Mouse (Mus musculus): ENCODE measurements around the gene Hoxd9. TPM values are rescaled to one million over a fixed set of nuclear protein-coding genes. Genes with fewer than 3 reads are reported as not detected.

Hoxd9 gene
- total RNA-seq, 1 experiment from 2014 or later = not detected

DNA sequence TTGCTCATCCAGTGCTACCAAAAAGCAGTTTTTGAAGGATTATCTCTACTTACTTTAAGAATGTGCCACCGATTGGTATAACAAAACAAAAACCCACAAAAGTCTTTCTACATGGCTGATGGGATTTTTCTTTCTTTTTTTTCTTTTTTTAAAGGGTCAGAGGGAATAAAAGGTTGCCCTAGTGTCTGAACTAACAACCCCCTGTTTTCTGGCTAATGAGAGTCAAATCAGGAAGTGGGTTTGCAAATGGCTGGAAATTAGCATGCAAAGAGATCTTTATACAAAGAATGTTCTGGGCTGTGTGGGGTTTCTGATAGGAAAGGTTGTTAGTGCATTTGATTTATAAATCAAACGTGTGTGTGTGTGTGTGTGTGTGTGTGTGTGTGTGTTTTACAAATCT lies 22.9 kb downstream of the Hoxd9 start:
- no peak for ATAC-seq (replicated peaks in 1 of 2; ENCODE audit: insufficient read depth in 1 of 2, low FRiP score in 2 of 2, low TSS enrichment in 1 of 2, low read depth in 1 of 2, poor library complexity in 2 of 2, severe bottlenecking in 2 of 2)

DNA sequence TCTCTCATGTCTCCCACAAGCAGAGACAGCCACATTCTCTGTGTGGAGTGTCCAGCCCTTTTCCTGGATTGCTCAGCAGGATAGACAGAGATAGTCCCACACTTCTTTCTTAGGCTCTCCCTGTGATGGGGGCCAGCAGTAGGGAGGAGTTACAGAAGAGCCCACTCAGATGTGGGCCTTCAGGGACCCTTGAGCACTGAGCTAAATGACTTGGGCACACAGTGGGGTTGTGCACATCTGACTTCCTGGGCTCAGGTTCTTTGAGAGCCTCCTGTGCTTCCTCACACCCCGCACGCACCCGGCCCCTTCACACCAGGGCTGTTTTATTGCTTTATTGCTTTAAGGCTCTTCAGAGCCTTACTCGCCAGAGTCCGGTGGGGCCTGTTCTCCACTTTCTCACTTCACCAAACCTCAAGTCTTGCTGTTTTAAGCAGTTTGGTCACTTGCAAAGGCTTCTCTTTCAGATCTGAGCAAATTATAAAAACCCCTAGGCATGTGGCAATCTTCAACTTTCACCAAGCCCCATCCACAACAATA lies 23.5 kb downstream of the Hoxd9 start:
- ATAC-seq (replicated peaks in 1 of 2; ENCODE audit: insufficient read depth in 1 of 2, low FRiP score in 2 of 2, low TSS enrichment in 1 of 2, low read depth in 1 of 2, poor library complexity in 2 of 2, severe bottlenecking in 2 of 2) = no peak

DNA sequence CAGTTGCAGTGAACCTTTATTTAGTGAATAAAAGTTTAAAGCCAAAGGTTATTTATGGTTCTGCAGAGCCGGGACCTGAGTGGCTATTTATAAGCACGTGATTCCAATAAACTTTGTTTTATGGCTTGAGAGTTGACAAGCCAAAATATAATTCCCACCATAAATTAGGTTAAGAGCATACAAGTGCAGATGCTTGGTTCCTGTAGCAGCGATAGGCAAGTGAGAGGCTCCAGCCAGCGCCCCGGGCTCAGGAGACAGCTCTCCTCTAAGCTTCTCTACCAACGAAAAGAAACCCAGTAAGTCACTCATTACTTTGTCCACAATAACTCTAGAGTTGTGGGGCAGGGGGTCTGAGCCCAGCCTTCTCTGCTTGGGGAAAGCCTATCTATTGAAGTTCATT lies 24.4 kb downstream of the Hoxd9 start:
- ATAC-seq (replicated peaks in 1 of 2; ENCODE audit: insufficient read depth in 1 of 2, low FRiP score in 2 of 2, low TSS enrichment in 1 of 2, low read depth in 1 of 2, poor library complexity in 2 of 2, severe bottlenecking in 2 of 2) = no peak

DNA sequence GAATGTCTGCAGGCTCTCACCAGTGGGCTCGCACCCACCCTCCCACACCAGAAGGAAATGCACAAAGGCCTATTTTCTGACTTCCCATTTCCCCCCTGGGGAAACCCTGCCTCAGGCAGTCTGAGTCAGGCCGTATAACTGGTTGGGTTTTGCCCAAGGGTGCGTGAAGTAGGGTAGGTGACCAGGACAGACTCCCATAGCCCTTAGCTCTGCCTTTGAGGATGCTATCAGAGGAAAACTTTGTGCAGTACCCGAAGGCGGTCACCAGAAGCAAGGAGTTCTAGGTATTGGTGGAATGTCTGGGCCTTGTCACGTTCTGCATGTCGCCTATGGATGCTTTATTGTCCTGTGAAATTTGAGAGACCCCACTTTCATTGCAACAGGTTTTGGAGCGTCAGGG lies 25.4 kb downstream of the Hoxd9 start:
- ATAC-seq (replicated peaks in 1 of 2; ENCODE audit: insufficient read depth in 1 of 2, low FRiP score in 2 of 2, low TSS enrichment in 1 of 2, low read depth in 1 of 2, poor library complexity in 2 of 2, severe bottlenecking in 2 of 2) = no peak

DNA sequence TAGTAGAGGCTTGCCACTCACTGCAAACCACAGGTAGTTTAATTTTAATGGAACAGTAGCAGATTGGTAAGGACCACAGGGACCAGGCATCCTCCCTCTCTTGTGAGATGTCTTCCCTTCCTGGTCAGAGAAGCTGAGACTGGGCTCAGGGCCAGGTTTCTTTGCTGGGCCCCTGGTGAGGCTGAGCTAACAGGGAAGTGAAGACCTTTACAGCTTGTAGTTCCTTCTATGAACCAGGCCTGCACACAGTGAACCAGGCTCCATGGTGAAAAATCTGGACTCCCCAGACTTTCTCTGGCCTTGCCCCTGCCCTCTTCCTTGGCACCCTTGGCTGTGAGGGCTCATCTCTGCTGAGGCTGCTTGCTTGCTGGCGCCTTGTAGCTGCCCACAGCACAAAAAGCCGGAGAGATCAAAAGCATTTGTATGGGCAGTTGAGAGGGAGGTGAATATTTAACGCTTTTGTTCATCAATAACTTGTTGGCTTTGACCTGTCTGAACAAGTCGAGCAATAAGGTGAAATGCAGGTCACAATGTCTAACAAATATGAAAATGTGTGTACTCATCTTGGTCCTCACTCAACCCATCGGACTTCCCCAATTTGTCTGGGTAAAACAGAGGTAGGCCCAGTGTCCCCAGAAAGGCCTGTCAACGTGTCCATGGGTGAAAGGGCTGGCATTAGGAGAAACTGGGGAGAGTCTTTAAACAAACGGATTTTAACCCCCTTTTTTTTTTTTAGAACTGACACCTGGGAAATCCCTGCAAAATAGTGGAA lies 26.9 kb downstream of the Hoxd9 start:
- ATAC-seq (replicated peaks in 1 of 2; ENCODE audit: insufficient read depth in 1 of 2, low FRiP score in 2 of 2, low TSS enrichment in 1 of 2, low read depth in 1 of 2, poor library complexity in 2 of 2, severe bottlenecking in 2 of 2) = no peak; a peak in 1 of 4 replicates

DNA sequence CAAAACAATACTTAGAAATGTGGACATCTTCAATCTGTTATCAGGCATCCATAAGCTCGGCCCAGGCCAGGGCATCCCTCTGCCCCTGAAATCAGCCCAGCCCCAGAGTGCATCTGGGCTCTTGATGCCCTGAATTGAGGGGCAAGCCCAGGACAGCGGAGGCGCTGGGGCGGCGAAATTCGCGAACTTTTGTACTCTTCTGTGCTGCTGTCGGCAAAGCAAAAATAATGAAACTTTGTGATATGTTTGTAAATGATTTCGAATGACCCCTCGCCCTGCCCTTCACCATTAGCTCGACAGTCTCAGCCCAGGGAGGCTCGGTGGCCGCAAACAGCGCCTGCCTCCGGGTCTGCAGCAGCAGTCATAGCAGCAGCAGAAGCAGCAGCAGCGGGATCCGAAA lies 27.6 kb downstream of the Hoxd9 start:
- no peak for ATAC-seq (replicated peaks in 1 of 2; ENCODE audit: insufficient read depth in 1 of 2, low FRiP score in 2 of 2, low TSS enrichment in 1 of 2, low read depth in 1 of 2, poor library complexity in 2 of 2, severe bottlenecking in 2 of 2)

DNA sequence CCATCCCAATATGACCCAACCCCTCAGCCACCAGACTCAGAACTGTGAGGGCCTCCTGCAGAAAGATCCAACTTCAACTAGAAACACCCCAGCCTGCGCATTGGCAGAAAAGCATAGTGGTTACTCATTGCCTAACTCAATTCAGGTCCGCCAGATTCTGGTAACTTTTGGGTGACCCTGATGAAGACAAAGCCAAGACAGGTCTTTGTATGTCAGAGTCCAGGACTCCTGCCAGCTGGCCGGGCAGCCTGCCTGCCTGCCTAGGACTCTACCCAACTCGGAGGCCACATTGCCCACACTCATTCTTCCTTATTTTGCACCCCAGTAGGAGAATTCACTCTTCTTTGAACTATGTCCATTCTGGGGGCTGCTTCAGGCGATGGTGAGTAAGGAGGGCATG lies 29.0 kb downstream of the Hoxd9 start, which contains the start of gene Gm28230:
Gm28230 (plus strand) TSS at position 178 of the 400 bp plus-strand sequence.
- no peak for ATAC-seq (replicated peaks in 1 of 2; ENCODE audit: insufficient read depth in 1 of 2, low FRiP score in 2 of 2, low TSS enrichment in 1 of 2, low read depth in 1 of 2, poor library complexity in 2 of 2, severe bottlenecking in 2 of 2)

DNA sequence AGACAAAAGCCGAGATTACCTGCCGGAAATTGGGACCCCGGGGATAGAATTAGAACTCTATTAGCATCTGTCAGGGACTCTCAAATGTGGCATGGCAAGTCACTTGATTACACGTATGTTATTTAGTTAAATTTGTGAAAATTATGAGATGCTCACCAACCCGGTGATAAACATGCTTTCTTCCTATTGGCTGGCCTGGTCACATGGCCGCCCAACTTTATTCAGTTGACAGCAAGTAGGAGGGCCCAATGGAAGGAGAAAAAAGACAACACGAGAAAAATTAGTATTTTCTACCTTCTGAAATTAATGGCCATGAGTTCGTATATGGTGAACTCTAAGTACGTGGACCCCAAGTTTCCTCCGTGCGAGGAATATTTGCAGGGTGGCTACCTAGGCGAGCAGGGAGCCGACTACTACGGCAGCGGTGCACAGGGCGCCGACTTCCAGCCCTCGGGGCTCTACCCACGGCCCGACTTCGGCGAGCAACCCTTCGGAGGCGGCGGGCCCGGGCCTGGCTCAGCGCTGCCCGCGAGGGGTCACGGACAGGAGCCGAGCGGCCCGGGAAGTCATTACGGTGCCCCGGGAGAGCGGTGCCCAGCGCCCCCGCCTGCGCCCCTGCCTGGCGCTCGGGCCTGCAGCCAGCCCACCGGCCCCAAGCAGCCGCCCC lies 29.6 kb downstream of the Hoxd9 start:
- ATAC-seq (replicated peaks in 1 of 2; ENCODE audit: insufficient read depth in 1 of 2, low FRiP score in 2 of 2, low TSS enrichment in 1 of 2, low read depth in 1 of 2, poor library complexity in 2 of 2, severe bottlenecking in 2 of 2) = no peak

DNA sequence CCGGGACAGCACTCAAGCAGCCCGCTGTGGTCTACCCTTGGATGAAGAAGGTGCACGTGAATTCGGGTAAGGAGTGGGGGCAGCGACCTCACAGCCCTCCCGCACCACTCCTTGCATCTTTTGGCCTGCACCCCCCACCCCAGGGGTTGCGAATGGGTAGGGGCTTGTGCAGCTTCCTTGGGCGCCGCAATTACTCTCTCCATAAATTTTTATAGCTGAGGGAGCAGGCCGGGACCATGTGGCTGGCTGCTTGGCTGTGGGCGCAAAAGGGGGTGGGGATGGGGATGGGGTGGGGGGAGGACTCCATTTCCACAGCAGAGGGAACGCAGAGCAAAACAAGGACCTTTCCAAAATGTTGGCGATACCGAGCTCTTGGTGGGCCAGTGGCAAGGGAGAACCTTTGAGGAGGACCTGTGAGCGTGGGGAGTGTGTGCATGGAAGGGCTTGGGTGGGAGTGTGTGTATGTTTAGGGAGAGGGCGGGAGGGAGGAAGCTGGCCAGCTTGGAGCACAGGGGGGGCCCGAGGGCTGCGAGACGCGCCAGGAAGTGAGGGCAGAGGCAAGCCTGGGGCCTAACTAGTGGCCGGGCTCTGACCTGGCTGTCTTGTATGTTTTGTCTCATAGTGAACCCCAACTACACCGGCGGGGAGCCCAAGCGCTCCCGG lies 30.2 kb downstream of the Hoxd9 start:
- ATAC-seq (replicated peaks in 1 of 2; ENCODE audit: insufficient read depth in 1 of 2, low FRiP score in 2 of 2, low TSS enrichment in 1 of 2, low read depth in 1 of 2, poor library complexity in 2 of 2, severe bottlenecking in 2 of 2) = no peak

DNA sequence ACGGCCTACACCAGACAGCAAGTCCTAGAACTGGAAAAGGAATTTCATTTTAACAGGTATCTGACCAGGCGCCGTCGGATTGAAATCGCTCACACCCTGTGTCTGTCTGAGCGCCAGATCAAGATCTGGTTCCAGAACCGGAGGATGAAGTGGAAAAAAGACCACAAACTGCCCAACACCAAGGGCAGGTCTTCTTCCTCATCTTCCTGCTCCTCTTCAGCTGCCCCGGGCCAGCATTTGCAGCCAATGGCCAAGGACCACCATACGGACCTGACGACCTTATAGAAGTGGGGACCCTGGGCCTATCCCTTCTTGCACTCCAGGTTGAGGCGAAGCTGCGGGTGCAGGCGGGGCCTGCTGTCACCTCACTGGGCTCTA lies 30.8 kb downstream of the Hoxd9 start:
- ATAC-seq (replicated peaks in 1 of 2; ENCODE audit: insufficient read depth in 1 of 2, low FRiP score in 2 of 2, low TSS enrichment in 1 of 2, low read depth in 1 of 2, poor library complexity in 2 of 2, severe bottlenecking in 2 of 2) = no peak

DNA sequence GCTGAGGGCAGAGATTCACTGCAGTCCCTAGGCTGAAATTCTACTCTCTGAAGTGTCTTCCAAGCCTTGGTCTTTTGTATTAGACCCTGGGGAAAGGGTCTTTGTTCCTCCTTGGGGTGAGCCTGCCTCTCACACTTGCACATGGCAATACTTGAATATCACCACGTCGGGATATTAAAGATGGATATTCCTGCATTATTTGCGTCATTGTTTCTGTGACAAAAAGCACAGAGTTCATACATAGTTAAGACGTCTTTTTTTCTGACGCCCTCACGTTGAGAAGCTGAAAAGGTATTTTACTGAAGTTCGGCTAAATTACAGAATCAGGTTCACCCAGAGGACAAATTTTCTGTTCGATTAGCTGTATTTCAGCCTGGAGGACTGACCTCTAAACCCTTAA lies 32.8 kb downstream of the Hoxd9 start:
- ATAC-seq (replicated peaks in 1 of 2; ENCODE audit: insufficient read depth in 1 of 2, low FRiP score in 2 of 2, low TSS enrichment in 1 of 2, low read depth in 1 of 2, poor library complexity in 2 of 2, severe bottlenecking in 2 of 2) = no peak

DNA sequence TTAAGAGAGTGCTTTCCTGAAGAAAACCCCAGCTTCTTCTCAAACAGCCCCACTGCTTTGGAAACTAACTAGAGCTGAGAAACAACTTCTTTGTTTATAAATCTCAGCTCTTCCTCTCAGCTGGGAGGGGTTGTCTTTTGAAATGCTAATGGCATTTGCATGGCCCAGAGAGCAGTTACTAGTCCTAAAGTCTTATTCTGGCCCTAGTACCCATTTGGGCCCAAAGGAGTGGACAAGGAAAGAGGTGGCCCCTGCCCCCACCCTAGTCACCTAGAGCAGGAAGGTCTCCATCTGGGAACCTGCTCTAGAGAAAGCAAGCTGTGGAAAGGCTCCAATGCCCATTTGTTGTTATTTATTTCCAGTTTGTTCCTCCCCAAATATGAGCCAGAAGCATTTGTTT lies 33.5 kb downstream of the Hoxd9 start:
- no peak for ATAC-seq (replicated peaks in 1 of 2; ENCODE audit: insufficient read depth in 1 of 2, low FRiP score in 2 of 2, low TSS enrichment in 1 of 2, low read depth in 1 of 2, poor library complexity in 2 of 2, severe bottlenecking in 2 of 2)

DNA sequence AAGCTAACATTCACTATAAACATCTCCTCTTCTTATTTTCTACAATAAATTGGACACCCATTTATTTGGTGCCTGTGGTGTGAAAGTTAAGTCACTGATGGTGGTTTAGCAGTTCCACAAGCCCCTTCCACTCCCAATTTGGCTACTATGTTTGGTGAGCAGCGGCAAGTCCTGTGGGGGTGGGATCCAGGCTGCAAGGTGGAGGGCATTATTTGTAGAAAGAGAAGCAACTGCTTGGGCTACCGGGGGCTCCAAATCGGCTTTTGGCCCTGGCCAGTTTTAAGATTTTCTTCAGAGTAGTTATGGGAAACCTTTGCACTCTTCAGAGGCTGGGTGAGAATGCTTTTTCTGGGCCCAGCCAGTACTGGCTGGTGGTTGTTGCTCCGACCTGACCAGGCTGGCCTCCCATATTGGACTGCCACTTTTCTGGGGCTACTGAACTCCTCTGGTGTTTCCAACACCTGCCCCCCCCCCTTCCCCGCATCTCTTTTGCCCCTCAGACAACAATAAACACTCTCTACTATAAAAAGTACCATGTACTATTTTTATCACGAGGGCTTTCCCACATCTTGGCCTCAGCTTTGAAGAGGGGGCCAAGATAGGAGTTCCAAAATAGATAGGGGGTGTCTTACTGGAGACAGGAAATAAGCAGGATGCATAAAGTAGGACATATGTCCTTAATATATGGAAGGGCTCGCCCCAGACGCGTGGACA lies 34.4 kb downstream of the Hoxd9 start:
- ATAC-seq (replicated peaks in 1 of 2; ENCODE audit: insufficient read depth in 1 of 2, low FRiP score in 2 of 2, low TSS enrichment in 1 of 2, low read depth in 1 of 2, poor library complexity in 2 of 2, severe bottlenecking in 2 of 2) = no peak

DNA sequence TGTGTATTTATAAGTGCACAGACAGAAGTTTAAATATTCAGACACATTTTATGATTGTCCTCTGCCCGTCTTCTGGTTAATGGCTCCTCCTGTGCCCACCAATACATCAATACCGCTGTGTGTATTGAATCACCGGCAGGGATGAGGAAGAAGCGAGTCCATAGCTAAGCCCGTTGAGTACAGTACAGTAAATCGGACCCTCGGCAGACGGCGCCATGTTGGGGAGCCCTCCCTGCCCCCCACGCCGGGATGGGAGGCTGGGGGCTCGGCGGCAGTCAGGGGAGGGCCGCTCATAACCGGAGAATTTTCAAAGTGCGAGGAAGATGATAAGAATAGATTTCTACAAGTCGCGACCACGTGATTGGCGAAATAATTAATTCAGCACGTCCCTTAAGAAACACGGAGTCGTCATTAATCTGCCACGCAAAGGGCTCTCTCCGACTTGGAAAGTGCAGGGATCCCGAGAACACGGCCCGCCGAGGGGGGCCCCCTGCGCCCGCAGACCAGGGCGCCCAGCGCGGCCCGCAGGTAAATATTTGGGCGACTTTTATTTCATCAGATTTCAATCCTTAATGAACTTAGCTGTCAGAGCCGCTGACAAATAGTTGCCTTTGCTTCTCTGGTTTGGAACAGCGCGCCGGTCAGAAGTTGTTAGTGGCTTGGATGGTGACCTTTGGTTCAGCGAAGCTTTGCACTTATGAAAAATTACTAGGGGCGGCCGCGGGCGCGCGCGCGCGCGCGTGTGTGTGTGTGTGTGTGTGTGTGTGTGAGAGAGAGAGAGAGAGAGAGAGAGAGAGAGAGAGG lies 35.2 kb downstream of the Hoxd9 start:
- ATAC-seq (replicated peaks in 1 of 2; ENCODE audit: insufficient read depth in 1 of 2, low FRiP score in 2 of 2, low TSS enrichment in 1 of 2, low read depth in 1 of 2, poor library complexity in 2 of 2, severe bottlenecking in 2 of 2) = no peak

DNA sequence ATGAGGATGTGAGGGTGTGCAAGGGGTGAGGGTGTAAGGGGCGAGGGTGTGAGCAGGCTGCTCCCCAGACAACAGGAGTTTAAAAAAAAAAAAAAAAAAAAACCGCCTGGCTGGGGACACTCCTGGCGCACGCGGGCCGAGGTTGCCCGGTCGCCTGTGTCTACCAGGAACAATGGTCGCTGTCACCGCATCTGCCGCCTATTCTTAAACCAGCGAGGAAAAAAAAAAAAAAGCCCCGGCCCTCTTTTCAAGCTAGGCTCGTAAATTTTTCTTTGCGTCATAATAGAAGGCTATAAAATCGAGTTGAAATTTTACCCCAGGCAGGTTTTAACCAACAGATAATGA lies 35.8 kb downstream of the Hoxd9 start:
- no peak for ATAC-seq (replicated peaks in 1 of 2; ENCODE audit: insufficient read depth in 1 of 2, low FRiP score in 2 of 2, low TSS enrichment in 1 of 2, low read depth in 1 of 2, poor library complexity in 2 of 2, severe bottlenecking in 2 of 2)

DNA sequence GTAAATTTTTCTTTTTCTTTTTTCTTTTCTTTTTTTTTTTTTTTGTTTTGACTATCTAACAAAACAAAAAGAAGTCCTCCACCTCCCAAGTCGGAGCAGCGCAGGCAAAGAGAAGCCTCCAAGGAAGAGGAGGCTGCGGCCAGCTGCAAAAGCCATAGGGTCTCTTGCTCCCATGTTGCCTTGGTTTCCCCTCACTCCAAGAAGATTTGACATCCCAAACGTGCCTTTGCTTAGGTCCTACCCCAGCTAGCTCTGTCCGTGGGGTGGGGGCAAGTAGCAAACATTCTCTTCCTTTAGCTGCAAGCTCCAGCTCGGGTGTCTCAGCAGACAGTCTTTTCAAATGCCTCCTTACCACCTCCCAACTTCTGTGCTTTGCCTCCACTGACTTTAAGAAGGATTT lies 36.2 kb downstream of the Hoxd9 start:
- ATAC-seq (replicated peaks in 1 of 2; ENCODE audit: insufficient read depth in 1 of 2, low FRiP score in 2 of 2, low TSS enrichment in 1 of 2, low read depth in 1 of 2, poor library complexity in 2 of 2, severe bottlenecking in 2 of 2) = no peak

DNA sequence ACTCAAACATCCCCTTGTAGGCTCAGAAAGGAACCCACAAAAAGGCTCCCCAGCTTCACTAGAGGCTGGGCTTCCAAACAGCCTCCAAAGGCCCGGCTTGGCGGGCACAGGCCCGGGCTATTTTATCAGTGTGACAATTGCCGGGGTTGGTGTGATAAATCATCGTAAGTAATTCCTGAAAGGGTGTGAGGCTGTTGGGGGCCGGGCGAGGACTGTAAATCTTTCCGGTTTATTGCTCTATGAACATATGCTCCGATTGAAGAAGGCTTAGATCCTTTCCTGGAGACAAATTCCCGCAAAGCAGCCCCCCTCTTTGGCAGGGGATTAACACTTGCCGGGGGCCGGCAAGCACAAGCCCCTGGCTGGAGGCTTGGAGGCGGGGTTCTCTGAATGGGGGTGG lies 36.9 kb downstream of the Hoxd9 start:
- ATAC-seq (replicated peaks in 1 of 2; ENCODE audit: insufficient read depth in 1 of 2, low FRiP score in 2 of 2, low TSS enrichment in 1 of 2, low read depth in 1 of 2, poor library complexity in 2 of 2, severe bottlenecking in 2 of 2) = no peak

Data from hematopoietic stem cell, adult 5-6 weeks (primary cell).